Mouse (Mus musculus): ENCODE data around the gene Tfpt.

Gene Tfpt

DNA sequence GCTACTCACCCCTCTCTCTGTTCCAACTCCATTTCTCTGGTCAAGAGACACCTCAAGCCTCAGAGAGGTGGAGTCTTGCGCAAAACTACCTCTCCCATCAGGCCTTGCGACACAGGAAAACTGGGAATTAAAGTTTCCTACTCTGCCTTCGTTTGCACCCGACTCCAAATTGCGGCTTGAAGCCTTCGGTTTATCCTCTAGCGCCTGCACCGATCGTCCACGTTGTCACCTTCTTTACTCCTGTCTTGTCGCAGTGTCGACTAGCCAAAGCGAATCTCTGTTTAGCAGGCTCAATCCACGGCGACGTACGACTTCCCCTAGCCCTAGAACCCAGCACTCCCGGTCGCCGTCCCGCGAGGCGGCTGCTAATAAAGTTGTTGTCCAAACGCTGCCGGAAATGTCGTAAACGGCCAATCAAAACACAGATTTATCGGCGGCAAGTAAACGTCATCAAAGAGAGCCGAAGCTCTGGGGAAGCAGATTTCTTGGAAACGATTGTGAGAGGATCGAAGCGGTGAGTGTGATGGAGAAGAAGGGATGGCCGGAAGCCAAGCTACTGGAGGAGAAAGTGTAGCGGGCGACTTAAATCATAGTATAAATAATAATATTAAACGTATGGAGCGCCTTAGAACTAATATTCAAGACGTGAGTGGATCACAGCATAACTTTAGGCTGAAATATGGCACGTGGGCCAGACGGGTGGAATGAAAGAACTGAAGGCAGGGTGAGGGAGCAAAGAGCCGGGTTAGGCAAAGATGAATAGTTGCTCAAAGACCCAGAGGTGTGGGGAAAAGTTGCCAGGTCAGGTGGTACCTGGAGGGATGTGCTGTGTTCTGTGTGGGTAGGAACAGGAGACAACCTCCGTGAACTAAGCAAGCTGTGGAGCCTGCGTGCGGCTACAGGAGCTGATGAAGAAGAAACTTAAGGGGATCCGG lies at the start of gene Tfpt, which contains the start of gene Prpf31:
Tfpt (minus strand) TSS at position 387 of the 935 bp plus-strand sequence.
Prpf31 (plus strand) TSS at position 443 of the 935 bp plus-strand sequence.
- peak; percentile 90 for DNase-seq

DNA sequence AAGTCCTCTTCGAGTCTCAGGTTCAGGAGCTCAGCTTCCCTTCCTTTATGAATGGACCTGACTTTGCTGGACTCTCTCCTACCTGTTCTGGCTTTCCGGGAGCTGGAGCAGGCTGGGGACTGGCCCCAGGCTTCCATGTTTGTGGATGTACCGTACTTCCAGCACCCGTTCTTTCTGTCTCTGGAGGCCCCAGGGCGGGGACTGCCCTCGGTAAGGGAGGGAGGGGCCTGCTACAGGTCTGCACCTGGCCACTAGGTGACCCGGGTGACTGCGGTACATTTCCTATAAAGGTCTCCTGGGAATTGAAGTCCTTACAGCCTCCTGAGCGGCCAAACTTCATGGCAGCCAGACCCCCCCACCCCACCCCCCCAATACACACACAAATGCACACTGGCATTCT lies 47.6 kb upstream of the Tfpt start, which contains the start of gene Tmc4:
Tmc4 (minus strand) TSS at position 212 of the 400 bp plus-strand sequence.
- DNase-seq, result peak; percentile 52

DNA sequence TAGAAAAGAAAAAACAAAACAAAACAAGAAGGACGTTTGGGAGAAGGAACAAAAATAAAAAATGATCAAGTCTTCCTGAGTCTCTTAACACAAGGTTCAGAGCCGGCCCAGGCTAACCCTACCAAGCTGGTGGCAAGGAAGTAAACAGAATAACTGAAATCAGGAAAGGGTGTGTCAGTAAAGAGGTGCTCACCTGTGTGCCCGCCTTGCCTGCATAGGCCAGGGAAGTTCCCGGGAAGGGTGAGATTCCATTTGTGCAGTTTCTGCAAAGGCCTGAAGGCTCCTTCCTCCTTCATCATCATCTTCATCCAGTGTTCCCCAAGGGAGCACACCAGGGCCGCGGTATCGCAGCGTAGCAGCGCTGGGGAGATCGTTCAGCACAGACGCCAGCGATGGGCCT lies 46.6 kb upstream of the Tfpt start:
- no peak for DNase-seq

DNA sequence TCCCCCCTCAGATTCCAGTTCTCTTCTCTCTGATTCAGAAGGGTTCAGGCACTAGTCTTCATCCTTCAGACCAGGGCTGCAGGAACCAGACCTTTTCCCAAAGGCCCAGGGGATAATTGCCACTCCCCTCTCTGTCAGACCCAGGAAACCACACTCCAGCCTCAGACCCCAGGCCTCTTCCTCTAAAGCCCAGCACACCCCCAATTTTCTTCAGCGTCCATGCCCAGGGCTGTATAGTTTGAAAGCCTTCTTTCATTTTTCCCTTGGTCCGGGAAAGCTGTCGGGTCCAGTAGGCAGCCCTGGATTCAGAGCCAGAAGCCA lies 45.5 kb upstream of the Tfpt start:
- DNase-seq, result no peak

DNA sequence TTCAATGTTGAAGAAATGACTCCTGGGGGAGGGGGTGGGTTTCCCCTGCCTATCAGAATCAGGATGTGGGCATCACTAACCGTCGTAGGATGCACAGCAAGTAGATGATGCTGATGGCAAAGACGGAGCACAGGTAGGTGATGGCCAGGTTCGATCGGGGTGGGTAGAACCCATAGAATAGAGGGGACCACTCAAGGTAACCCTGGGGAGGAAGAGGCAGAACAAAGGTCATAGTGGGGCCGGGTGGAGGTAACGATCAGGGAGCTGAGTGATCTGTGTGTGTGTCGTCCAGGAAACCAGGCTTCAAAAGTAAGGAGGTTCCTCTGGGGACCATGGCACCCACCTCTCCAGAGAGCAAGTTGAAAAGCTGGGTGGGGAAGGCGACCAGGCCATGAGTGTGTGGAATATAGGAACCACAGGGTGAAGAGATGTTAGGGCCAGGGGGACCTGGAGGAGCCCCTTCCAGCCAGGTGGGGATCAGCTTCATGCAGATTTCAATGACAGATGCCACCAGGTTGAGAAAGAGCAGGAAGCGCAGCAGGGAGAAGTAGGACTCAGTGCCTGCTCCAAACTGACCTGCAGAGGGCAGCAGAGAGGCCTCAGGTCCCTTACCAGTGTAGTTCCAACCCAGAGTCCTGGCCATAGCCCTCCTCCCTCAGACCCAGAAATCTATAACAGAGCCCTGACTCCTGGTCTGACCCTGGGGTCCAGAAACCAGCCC lies 44.9 kb upstream of the Tfpt start:
- peak; percentile 91 for DNase-seq

DNA sequence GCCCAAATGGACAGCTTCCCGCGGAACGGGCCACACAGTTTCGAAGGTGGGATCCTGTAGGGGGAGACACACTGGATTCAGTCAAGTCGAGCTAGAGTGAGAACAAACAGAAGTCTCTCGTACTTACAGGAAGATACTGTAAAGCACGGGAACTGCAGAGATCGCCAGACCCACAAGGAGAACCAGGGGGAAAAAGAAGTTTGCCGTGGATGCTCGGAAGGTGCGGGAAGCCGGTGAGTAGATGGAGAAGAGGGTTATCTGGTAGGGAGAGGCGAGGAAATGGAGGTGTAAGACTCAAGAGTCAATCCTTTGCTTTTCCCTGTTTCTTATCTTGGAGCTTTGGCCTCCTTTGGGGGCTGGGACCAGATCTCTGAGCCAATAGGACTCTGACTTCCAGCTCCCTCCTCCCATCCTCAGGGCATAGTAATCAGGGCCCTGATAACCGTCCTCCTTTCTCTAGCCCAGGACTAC lies 37.2 kb upstream of the Tfpt start:
- DNase-seq, result no peak

DNA sequence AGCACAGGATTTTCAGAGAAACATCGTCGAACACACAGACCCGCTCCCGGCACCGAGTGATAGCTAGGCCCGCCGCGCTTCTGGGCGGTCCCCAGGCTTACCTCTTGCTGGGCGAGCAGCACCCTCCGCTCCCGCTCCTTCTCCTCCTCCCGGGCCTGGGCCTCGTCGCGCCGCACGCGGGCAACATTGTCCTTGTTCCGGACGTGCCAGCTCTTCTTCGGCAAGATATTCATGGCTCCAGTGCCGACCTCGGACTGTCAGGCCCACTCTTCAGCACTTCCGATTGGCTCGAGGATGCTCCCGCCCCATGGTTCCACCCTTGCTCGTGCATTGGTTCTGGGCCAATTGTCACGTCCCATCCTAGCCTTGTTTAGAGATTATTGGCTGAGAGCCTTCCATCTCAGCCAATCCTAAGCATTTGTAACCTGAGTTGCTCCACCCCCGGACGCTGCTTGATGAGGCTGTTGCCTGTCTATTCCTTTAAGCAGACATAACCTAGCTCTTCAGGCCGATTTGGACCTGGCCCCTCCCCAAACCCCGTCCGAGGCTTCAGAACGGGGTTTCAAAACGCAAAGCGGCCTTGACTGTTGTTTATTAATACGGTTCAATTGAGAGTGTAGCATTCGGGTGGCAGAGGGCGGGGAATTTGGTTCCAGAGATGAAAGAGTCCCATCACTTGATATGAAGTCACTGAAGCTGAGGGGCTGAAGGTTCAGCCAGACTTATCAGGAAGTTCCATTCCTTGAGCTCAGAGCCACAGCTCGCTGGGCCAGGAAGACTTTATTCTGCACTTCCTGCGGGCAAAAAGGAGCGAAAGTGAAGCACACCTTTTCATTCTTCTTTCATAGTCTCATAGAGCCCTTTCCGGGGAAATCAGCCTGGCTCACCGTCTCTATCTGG lies 35.7 kb upstream of the Tfpt start, which contains the start of gene Leng1:
Leng1 (minus strand) TSS at position 626 of the 900 bp plus-strand sequence.
- peak; percentile 97 for DNase-seq

DNA sequence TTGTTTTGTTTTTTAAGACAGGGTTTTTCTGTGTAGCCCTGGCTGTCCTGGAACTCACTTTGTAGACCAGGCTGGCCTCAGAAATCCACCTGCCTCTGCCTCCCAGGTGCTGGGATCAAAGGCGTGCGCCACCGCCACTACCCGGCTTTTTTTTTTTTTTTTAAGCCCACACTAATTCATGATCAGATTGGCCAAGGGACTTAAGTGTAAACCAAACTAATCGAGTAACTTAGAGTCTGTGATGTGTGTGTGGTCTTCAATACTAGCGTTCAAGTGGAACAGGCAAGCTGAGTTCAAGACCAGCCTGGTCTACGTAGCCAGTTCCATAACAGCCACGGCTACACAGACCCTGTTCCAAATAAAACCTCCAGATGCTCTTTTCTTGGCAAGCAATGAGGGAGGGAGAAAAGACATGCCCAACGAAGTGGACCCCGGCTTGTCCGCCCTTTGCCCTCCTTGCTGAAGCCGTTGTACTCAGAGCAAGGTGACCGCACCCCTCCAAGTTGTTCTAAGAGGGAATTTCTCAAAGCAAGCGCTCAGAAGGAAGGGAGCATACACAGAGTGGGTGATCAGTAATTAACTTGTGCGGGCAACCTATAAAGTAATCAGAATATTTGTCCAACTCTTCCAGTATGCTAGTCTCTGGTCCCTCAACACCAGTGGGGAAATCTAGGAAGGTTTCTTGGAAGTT lies 34.9 kb upstream of the Tfpt start:
- no peak for DNase-seq

DNA sequence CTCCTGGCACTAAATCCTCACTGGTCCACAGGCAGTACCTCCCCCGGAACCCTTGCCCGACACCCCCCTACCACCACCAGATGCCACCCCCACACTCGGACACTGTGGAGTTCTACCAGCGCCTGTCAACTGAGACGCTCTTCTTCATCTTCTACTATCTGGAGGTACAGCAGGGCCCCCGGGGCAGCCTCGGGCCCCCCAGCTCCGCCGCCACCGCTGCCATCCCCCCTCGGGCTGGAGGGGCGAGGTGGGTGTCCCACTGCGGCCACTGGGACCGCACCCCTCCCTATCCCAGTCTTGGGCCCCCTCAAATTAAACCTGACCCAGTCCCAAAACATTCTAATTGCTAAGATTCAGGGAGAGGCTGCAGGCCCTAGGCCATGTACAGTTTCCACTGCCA lies 28.8 kb upstream of the Tfpt start:
- DNase-seq, result no peak

DNA sequence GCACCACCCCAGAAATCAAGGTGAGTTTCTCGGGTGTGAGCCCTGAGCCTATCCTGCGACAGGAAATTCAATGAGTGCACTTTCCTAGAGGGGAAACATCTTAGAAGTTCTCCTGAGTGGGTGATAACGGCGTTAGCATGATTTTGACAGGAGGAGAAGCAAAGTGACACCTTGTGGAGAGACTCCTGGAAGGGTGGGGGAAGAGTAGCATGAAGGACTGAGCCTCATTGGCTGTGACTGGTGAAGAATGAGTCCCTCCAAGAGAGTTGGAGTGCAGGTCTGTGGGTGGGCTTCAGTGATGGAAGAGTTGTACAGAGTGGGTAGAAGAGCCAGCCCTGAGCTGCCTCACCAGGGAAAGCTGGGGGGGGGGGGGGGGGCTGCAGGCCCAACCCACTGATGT lies 27.2 kb upstream of the Tfpt start:
- no peak for DNase-seq

DNA sequence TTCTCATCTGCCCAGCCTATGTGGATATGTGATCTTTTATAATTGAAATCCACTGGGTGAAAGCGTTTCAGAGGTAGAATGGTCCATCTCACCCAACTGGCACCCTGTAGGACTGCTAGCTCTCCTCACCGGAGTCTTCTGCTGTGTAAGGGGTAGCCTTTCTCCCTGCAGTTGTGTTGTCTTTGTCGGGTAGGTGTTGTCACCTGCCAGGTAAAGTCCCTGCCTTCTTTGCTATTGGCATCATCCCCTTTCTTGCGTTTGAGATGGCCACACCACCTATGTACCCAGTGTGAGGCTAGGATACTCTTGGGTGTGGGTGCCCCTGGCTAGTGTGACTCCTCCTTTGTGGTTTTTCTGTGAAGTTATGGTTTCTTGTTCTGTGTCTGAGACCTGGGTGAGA lies 16.9 kb upstream of the Tfpt start:
- DNase-seq, result no peak

DNA sequence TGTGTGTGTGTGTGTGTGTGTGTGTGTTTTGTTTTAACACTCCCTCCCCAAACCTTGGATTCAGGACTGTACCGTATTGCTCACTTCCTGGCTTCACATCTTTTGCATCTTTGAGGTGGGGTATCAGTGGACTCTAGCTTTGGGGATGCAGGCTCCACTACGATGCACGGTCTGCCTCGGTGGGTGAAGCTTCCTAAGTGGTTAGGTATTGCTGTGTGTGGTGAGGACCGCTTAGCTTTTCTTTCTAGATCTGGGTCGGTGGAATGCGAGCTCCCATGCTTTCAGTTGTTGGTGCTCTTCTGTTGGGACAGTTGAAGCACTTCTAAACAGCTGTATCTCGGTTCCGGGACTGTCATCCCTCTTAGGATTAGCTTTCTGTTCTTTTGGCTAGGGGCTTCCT lies 16.5 kb upstream of the Tfpt start:
- no peak for DNase-seq

DNA sequence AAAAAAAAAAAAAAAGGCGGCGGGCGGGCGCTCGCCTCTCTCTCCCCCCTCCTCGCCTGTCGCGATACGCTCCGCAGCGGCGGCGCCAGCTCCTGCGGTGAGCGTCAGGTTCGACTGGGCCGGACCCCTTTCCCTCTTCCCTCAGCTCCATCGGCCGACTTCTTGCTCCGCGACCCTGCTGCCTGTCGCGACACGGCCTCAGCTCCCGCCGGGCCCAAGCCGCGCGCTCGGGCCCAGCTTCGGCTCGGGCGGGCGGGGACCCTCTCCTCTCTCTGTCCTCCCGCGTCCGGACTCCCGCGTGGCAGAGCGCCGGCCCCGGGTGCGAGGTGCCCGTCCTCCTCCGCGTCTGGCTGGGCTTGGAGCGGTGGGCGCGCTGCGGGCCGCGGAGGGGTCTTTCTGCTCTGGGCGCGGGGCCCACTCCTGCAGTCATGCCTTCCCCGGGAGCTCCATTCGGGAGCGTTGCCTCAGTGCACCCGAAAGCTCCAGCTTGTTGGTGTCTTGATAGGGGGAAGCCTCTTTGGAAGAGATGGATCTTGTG lies 15.8 kb upstream of the Tfpt start:
- no peak for DNase-seq

DNA sequence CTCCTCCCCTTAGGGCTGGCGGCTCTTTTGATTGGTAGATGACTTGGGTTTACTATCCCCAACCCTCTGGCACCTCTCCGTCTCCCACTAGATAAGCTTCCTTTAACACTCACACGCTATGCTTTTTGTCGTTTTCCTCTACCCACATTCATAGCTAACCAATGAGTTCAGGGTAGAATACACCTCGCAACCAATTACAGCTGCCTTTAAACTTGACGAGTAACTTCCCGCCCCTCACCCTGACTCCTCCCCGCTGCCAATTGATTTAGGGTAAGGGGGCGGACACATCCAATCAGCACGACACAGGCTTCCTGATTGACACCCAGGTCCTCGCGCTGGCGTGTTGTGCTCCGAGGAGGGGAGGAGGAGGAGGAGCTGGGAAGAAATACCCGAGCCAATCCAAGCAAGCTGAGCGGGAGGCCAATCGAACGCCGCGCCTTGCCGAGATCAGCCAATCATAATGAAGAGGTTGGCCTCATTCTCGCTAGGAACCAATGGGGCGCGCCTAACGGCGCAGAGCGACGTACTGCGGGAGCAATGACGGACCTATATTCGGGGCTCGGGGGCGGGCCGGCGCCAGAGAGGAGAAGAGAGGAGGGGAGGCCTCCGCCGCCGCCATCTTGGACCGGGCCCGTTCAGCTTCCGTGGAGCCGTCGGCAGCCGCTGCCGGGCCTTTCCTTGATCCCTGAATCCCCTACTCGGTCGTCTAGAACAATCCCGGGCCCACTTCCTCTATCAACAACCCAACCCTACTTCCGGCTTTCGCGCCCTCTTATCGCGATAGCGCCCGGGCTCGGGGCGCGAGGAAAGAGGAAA lies 15.2 kb upstream of the Tfpt start, which contains the start of gene Cnot3:
Cnot3 (plus strand) TSS at position 597 of the 816 bp plus-strand sequence.
- peak; percentile 97 for DNase-seq

DNA sequence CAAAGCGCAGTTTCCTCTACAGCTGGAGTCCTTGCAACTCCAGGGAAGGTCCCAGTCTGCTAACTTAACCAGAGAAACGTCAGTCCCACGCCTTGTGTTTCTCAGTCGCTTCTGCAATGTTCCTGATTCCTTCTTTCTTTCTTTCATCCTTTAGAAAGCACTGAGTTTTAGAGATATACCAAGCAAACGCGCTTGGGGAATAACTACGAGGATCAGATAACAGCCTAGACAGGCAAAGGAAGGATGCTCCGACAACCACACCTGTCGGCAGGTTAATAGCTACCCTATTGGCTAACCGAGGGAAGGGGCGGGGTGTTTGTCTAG lies 14.6 kb upstream of the Tfpt start:
- DNase-seq, result no peak

DNA sequence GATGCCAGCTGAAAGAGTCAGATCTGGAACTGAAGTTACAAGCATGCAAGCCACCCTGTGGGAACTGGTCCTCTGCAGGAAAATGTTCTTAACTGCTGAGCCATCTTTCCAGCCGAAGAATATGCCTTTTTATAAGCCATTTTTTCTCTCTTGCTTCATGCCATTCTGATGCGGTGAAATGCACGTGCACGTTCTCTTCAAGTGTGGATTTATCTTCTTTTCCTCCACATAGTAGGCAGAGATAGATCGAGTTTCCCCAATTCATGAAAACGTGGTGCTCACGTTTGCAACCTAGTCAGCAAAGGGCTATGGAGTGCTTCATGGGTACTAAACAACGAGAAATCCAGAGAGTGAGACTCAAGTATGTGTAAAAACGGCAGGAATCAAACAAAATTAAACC lies 14.1 kb upstream of the Tfpt start:
- DNase-seq, result no peak

DNA sequence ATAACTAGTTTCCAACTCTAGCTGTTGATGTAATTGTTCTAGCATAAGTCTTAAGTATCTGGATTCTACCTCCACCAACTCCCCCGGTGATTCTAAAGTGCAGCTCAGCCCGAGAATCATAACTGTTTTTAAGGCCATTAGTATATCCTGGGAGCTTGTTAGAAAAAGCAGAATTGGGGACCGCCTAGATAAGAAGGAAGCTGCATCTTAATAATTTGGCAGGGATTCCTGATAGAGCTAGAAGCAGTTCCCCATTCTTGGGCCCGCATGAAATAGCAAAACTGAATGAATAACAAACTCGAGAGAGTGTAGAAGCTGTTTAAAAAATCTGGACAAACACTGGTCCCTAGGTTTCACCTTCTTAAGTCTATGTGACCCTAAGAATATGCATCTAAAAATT lies 13.7 kb upstream of the Tfpt start:
- no peak for DNase-seq

DNA sequence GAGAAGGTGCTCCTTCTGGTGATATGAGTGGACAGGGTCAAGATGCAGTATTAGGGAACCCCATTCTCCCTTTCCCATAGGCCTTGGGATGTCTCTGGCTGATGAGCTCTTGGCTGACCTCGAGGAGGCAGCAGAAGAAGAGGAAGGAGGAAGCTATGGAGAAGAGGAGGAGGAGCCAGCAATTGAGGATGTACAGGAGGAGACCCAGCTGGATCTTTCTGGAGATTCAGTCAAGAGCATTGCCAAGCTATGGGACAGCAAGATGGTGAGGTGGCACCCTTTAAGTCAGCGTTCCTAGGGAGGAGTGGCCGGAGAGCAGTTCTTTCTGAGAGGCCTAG lies 718 bp upstream of the Tfpt start:
- DNase-seq, result no peak

DNA sequence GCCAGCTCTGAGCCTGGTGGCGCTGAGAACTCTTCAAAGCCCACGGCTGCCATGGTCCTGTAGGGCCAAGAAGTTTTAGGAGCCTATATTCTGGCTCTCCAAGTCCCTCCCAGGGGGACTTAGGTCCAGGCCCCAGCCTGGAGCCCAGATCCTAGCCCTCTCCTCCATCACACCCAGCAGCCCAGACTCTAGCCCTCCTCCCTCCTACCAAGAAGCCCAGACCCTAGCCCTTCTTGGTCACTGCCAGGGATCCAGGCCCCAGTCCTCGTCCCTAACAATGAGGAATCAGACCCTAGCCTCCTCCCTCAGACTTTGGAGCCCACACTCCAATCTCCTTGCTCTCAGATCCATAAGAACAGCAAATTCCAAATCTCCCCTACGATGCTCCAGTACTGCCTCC lies 699 bp downstream of the Tfpt start:
- no peak for DNase-seq

DNA sequence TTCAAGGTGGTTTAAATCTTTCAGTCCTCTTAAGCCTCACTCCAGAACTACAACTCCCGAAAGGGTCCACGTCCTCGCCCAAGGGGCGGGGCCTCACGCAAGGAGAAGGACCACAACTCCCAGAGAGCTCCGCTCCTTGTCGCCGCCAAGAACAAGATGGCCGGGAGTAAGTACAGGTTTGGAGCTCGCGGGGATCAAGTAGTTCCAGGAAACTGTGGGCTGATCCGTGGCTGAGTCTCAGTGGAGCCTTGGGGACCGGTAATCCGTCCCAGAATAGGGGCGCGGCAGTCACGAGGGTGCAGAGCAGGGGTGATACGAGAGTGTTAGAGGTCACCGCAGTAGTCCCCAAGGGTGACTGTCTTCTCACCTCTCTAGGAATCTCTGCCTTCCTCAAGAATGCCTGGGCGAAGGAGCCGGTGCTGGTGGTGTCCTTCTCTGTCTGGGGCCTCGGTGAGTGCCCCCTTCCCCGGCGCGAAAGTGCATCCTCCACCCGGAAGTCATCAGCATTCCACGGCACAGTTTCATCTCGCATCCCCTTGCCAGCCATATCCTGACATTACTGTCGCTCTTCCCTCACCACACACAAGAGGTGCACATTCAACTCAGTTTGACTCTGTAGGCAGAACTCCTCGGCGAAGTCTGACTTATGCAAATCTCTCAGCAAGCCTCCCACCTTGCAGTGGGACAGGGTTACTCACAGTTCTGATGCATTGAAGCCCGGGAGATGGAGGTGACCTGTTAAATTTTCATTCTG lies 12.3 kb downstream of the Tfpt start, which contains the start of gene Ndufa3:
Ndufa3 (plus strand) TSS at position 132 of the 754 bp plus-strand sequence.
- peak; percentile 87 for DNase-seq
